Mouse (Mus musculus): ENCODE data around the gene Trim34a. TPM values are rescaled to one million over a fixed set of nuclear protein-coding genes. Genes with fewer than 3 reads are reported as not detected.

Trim34a gene
- polyA plus RNA-seq, 1 experiment from 2014 or later, result 1.9 TPM

Other genes starting within 250 kb of the Trim34a start
- not detected in 2 replicates for gene Olfr638, start 245.7 kb upstream of the Trim34a start, polyA plus RNA-seq (2014; fragmentation: Nextera tagmentation; extraction: Ambion mirVana)
- gene Olfr639, start 227.2 kb upstream of the Trim34a start, polyA plus RNA-seq (2014; fragmentation: Nextera tagmentation; extraction: Ambion mirVana), result 0.04 TPM in 1 of 2 replicates, not detected in the other
- not detected in 2 replicates for gene Olfr640, start 218.9 kb upstream of the Trim34a start, polyA plus RNA-seq (2014; fragmentation: Nextera tagmentation; extraction: Ambion mirVana)
- gene Olfr641, start 209.0 kb upstream of the Trim34a start, polyA plus RNA-seq (2014; fragmentation: Nextera tagmentation; extraction: Ambion mirVana), result not detected in 2 replicates
- gene Olfr642, start 191.8 kb upstream of the Trim34a start, polyA plus RNA-seq (2014; fragmentation: Nextera tagmentation; extraction: Ambion mirVana), result not detected in 2 replicates
- gene 4930516K23Rik, start 183.0 kb upstream of the Trim34a start, polyA plus RNA-seq (2014; fragmentation: Nextera tagmentation; extraction: Ambion mirVana), result not detected in 2 replicates
- not detected in 2 replicates for gene Olfr644, start 172.6 kb upstream of the Trim34a start, polyA plus RNA-seq (2014; fragmentation: Nextera tagmentation; extraction: Ambion mirVana)
- gene Olfr645, start 159.0 kb upstream of the Trim34a start, polyA plus RNA-seq (2014; fragmentation: Nextera tagmentation; extraction: Ambion mirVana), result not detected in 2 replicates
- gene Olfr646, start 139.6 kb upstream of the Trim34a start, polyA plus RNA-seq (2014; fragmentation: Nextera tagmentation; extraction: Ambion mirVana), result not detected in 2 replicates
- not detected in 2 replicates for gene Ubqln5, start 114.6 kb upstream of the Trim34a start, polyA plus RNA-seq (2014; fragmentation: Nextera tagmentation; extraction: Ambion mirVana)
- gene Olfr643, start 107.1 kb upstream of the Trim34a start, polyA plus RNA-seq (2014; fragmentation: Nextera tagmentation; extraction: Ambion mirVana), result not detected in 2 replicates
- not detected in 2 replicates for gene Ubqln3, start 101.2 kb upstream of the Trim34a start, polyA plus RNA-seq (2014; fragmentation: Nextera tagmentation; extraction: Ambion mirVana)
- not detected in 2 replicates for gene Ubqlnl, start 93.9 kb upstream of the Trim34a start, polyA plus RNA-seq (2014; fragmentation: Nextera tagmentation; extraction: Ambion mirVana)
- gene Olfm5, start 79.6 kb upstream of the Trim34a start, polyA plus RNA-seq (2014; fragmentation: Nextera tagmentation; extraction: Ambion mirVana), result not detected in 2 replicates
- gene Olfr648, start 61.1 kb upstream of the Trim34a start, polyA plus RNA-seq (2014; fragmentation: Nextera tagmentation; extraction: Ambion mirVana), result 0.32 and 0.36 TPM in 2 replicates
- not detected in 2 replicates for gene Olfr649, start 48.5 kb upstream of the Trim34a start, polyA plus RNA-seq (2014; fragmentation: Nextera tagmentation; extraction: Ambion mirVana)
- 1.6 TPM in 2 replicates for gene Trim6, start 25.7 kb upstream of the Trim34a start, polyA plus RNA-seq (2014; fragmentation: Nextera tagmentation; extraction: Ambion mirVana)
- 0.12 and 0.31 TPM in 2 replicates for gene Trim5, start 43.6 kb downstream of the Trim34a start, polyA plus RNA-seq (2014; fragmentation: Nextera tagmentation; extraction: Ambion mirVana)
- 3.7 and 5.2 TPM in 2 replicates for gene Trim12a, start 71.0 kb downstream of the Trim34a start, polyA plus RNA-seq (2014; fragmentation: Nextera tagmentation; extraction: Ambion mirVana)
- gene Trim34b, start 85.0 kb downstream of the Trim34a start, polyA plus RNA-seq (2014; fragmentation: Nextera tagmentation; extraction: Ambion mirVana), result not detected in 2 replicates
- 1.6 TPM in 2 replicates for gene Trim12c, start 108.9 kb downstream of the Trim34a start, polyA plus RNA-seq (2014; fragmentation: Nextera tagmentation; extraction: Ambion mirVana)
- 0.09 and 0.14 TPM in 2 replicates for gene Trim30b, start 125.4 kb downstream of the Trim34a start, polyA plus RNA-seq (2014; fragmentation: Nextera tagmentation; extraction: Ambion mirVana)
- gene Trim30c, start 156.4 kb downstream of the Trim34a start, polyA plus RNA-seq (2014; fragmentation: Nextera tagmentation; extraction: Ambion mirVana), result 0.16 and 0.20 TPM in 2 replicates
- gene Trim30a, start 220.7 kb downstream of the Trim34a start, polyA plus RNA-seq (2014; fragmentation: Nextera tagmentation; extraction: Ambion mirVana), result 1.5 TPM in 2 replicates